Mouse (Mus musculus) embryonic facial prominence, embryonic 10.5 days (tissue): ENCODE results near the gene Topors. TPM values are rescaled to one million over a fixed set of nuclear protein-coding genes. Genes with fewer than 3 reads are reported as not detected.

ENCODE experiments used
- DNase-seq: peaks from one replicate; pipeline ENCODE4 v3.0.0-alpha.2; 2017; ENCODE audit warnings: low spot score
- H3K27ac ChIP-seq: fragments of 300-500 bp; sonication (generic); replicated peaks from 2 replicates; pipeline ENCODE4 v1.5.1; 2016; ENCODE audit warnings: mild to moderate bottlenecking
- H3K27me3 ChIP-seq: fragments of 300-500 bp; sonication (generic); replicated peaks from 2 replicates; pipeline ENCODE4 v1.6.1; 2016; ENCODE audit warnings: low read depth, mild to moderate bottlenecking; ENCODE audit not compliant: poor library complexity, severe bottlenecking
- H3K36me3 ChIP-seq: fragments of 300-500 bp; sonication (generic); replicated peaks from 2 replicates; pipeline ENCODE4 v1.6.1; 2016; ENCODE audit warnings: mild to moderate bottlenecking, moderate library complexity
- H3K4me1 ChIP-seq: fragments of 300-500 bp; sonication (generic); 2 replicates; pipeline ENCODE4 v1.6.1; 2016
- H3K4me3 ChIP-seq: fragments of 300-500 bp; sonication (generic); 2 replicates; pipeline ENCODE4 v1.5.1; 2016; ENCODE audit warnings: mild to moderate bottlenecking, moderate library complexity
- H3K9me3 ChIP-seq: fragments of 300-500 bp; sonication (generic); 2 replicates; pipeline ENCODE4 v1.6.1; 2016; ENCODE audit warnings: mild to moderate bottlenecking
- WGBS: fragments of 180-500 bp; shearing (Covaris S2); methylation state at CpG from one replicate; pipeline ENCODE4 v1.1.7; 2016; 5-methylcytosine and 5-hydroxymethylcytosine counted together
- polyA plus RNA-seq: library from polyadenylated mRNA; unstranded; fragments of >200 nt; fragmentation: Nextera tagmentation; extraction: Ambion mirVana; gene quantifications from 2 replicates; pipeline ENCODE4 v1.2.1, GENCODE M21; 2016

Gene Topors
- polyA plus RNA-seq, 1 experiment from 2014 or later: 52.9 TPM

GRCm38 (mm10) chr4:40221004-40221760 is 48.5 kb downstream of the Topors start:
- Histone ChIP-seq H3K27ac (no peak overlapping the region), H3K4me3 (no peak overlapping the region), H3K9me3 (no peaks in the 10 kb centered on the region), H3K27me3 (peaks cover 19% of the 10 kb centered on the region), H3K36me3 (no peaks in the 10 kb centered on the region), H3K4me1 (peaks cover 11% of the 10 kb centered on the region)
- WGBS: 42% methylated on average over 14 of the region's 14 CpGs
- DNase-seq: no peak

GRCm38 (mm10) chr4:40220437-40220836 is 49.2 kb downstream of the Topors start:
- H3K27me3 ChIP-seq: peaks cover 19% of the 10 kb centered on the region
- H3K4me3 ChIP-seq: peak overlapping the region; percentile 25; the same call in 1 of the 2 replicates
- H3K4me1 ChIP-seq: peaks cover 11% of the 10 kb centered on the region
- WGBS: 16% methylated on average over 12 of the region's 12 CpGs
- no peaks in the 10 kb centered on the region for H3K9me3 ChIP-seq
- no peak for DNase-seq
- H3K27ac ChIP-seq: no peak overlapping the region
- no peaks in the 10 kb centered on the region for H3K36me3 ChIP-seq

- 74% methylated on average over 7 of the region's 7 CpGs for WGBS
- Histone ChIP-seq H3K4me1 (peaks cover 11% of the 10 kb centered on the region), H3K4me3 (no peak overlapping the region), H3K36me3 (no peaks in the 10 kb centered on the region), H3K9me3 (no peaks in the 10 kb centered on the region), H3K27ac (no peak overlapping the region), H3K27me3 (peaks cover 19% of the 10 kb centered on the region)
- DNase-seq: peak; percentile 36
Observed at GRCm38 (mm10) chr4:40218382-40218781, 51.3 kb downstream of the Topors start.

- Histone ChIP-seq H3K9me3 (no peaks in the 10 kb centered on the region), H3K27ac (no peak overlapping the region), H3K4me3 (no peak overlapping the region), H3K4me1 (peaks cover 11% of the 10 kb centered on the region), H3K36me3 (no peaks in the 10 kb centered on the region), H3K27me3 (peaks cover 19% of the 10 kb centered on the region)
- 52% methylated on average over 3 of the region's 3 CpGs for WGBS
- no peak for DNase-seq
Observed at GRCm38 (mm10) chr4:40217910-40218309, 51.7 kb downstream of the Topors start.

- WGBS: 93% methylated on average over 5 of the region's 6 CpGs
- H3K36me3 ChIP-seq: no peaks in the 10 kb centered on the region
- H3K9me3 ChIP-seq: no peaks in the 10 kb centered on the region
- H3K27ac ChIP-seq: no peak overlapping the region
- DNase-seq: no peak
- no peaks in the 10 kb centered on the region for H3K27me3 ChIP-seq
- H3K4me3 ChIP-seq: no peak overlapping the region
- H3K4me1 ChIP-seq: no peaks in the 10 kb centered on the region
Observed at GRCm38 (mm10) chr4:40212177-40212576, 57.5 kb downstream of the Topors start.

Other genes with a start within 250 kb of the Topors start
- gene Aco1, start 126.8 kb downstream of the Topors start, polyA plus RNA-seq: 49.8 and 52.4 TPM in 2 replicates
- 4.7 and 6.2 TPM in 2 replicates for gene Ddx58, start 30.0 kb downstream of the Topors start, polyA plus RNA-seq
- gene Smim27, start 271 bp downstream of the Topors start, polyA plus RNA-seq: 21.3 and 22.2 TPM in 2 replicates
- 310 and 312 TPM in 2 replicates for gene Ndufb6, start 9.6 kb upstream of the Topors start, polyA plus RNA-seq
- 0.06 and 0.32 TPM in 2 replicates for gene Tmem215, start 202.3 kb upstream of the Topors start, polyA plus RNA-seq